Mouse (Mus musculus): ENCODE results near the gene Cyb561.

GRCm38 (mm10) chr11:105911149-105911548 lies 42.0 kb downstream of the Cyb561 start:
- TF ChIP-seq MAX (IDR thresholded peaks at IDR 0.05): no peak
- no peak for TF ChIP-seq CTCF (IDR thresholded peaks at IDR 0.05; ENCODE audit: control insufficient read depth, insufficient read depth, insufficient read length)
- no peak for TF ChIP-seq CEBPB (IDR thresholded peaks at IDR 0.05; ENCODE audit: low read depth)
